Mouse (Mus musculus) CD4-positive, CD25-positive, alpha-beta regulatory T cell, adult 4 months (primary cell): ENCODE data around the gene Rad51c. TPM values are rescaled to one million over a fixed set of nuclear protein-coding genes. Genes with fewer than 3 reads are reported as not detected.
A peak's percentile ranks its signal among the peaks of the same experiment; 100 is the strongest.
"Not testable (repeated sequence)": the region's sequence is repeated elsewhere in the genome, so short reads cannot be mapped to it uniquely, and the experiment has no call there.

Source experiments
- ATAC-seq: one replicate; pipeline ENCODE4 v1.8.0; 2017
- polyA plus RNA-seq, 2 experiments: library from polyadenylated mRNA; unstranded; fragments of 100-300 nt; shearing (Covaris generic); gene quantifications; one replicate each; pipeline ENCODE4 v1.2.1; 2017

Rad51c gene
- 1 to 10 TPM; 1.2 to 1.7 TPM for polyA plus RNA-seq

DNA sequence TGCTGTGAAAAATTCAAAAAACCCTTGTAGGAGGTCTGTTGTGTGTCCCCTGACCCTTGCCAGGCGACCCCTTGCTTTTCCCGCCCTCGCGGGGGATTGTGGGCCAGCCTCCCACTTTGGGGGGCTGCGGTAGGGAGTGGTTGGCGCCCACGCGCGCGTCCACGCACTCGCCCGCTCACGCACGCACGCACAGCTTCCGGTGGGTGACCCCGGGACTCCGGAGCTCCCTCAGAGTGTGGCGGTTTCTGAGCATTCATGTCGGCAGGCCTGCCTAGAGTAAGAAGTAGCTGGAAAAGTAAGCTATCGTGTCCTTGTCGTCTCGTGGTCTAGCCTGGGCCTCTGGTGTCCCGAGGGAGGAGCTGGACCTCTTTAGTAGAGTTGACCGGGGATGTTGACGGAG, at the start of gene Rad51c, which contains the start of gene Tex14:
Rad51c (minus strand) TSS at position 79 of the 400 bp plus-strand sequence.
Tex14 (plus strand) TSS at position 190 of the 400 bp plus-strand sequence.
- no peak for ATAC-seq

DNA sequence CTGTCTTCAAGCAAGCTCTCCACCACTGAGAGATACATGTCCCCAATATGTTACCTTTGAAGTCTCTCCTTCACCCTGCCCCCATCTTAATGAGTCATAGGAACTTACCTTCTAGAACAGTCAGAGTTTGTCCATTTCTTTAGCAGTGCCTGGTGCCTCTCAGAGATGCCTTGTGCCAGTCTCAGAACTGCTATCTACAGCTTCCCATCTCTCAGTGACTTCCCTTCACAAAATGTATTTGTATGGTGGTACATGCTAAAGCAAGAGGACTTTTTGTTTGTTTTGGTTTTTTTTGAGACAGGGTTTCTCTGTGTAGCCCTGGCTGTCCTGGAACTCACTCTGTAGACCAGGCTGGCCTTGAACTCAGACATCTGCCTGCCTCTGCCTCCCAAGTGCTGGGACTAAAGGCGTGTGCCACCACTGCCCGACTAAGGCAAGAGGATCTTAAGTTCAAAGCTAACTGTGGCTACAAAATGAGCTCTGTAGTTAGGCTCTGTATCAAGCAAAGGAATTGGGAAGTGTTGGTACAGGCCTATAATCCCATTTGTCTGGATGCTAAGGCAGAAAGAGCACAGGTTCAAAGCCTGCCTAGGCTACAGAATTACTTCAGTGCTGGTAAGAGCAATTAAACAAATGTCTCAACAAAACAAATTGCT, 49.4 kb upstream of the Rad51c start:
- ATAC-seq = peak; percentile 82

DNA sequence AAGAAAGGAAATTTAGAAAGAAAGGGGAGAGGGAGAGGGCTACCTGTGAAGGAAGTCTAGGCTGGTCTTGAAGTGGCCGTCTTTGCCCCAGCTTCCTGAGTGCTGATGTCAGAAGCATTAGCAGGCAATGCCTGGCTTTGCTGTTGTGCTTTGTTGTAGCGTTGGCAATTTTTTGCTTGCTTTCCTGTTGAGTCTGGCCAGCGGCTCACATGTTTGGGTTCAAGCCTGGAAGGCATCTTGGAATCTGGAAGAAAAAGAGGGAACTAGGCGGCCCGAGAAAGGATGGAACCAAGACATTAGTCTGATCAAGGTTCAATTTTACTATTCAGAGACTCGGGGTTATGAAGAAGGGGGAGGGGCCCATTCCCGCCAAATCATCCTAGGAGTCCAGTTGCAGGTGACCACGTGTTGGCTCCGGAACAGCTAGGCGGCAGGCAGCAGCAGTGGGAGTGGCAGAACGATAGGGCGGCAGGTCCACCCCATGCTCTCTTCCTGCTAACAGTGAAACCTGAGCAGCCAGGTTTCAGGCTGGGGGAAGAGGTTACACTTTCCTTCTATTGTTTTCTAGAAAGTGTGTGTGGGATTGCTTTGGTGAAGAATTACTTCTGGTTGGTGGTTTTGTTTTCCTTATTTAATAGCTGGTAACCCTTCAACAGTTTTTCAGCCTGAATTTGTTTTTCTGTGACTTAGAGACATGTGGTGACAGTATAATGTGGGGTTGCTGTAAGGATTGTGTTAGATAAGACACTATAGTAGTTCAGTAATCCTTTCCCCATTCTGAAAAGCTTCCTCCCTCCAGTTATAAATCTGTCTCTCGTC, 48.7 kb upstream of the Rad51c start:
- ATAC-seq = peak; percentile 32

DNA sequence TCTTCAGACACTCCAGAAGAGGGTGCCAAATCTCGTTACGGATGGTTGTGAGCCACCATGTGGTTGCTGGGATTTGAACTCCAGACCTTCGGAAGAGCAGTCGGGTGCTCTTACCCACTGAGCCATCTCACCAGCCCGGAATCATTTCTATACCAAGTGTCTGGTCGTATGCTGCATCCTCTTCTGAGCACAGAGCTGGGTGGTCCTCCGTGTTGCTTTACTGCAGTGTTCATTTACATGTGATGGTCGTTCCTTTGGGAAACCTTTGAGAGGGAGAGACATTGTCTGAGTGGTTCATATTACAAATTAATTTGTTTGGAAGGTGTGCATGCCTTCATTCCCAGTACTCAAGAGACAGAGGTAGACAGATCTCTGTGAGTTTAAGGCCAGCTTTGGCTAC, 48.0 kb upstream of the Rad51c start:
- ATAC-seq = not testable (repeated sequence)

DNA sequence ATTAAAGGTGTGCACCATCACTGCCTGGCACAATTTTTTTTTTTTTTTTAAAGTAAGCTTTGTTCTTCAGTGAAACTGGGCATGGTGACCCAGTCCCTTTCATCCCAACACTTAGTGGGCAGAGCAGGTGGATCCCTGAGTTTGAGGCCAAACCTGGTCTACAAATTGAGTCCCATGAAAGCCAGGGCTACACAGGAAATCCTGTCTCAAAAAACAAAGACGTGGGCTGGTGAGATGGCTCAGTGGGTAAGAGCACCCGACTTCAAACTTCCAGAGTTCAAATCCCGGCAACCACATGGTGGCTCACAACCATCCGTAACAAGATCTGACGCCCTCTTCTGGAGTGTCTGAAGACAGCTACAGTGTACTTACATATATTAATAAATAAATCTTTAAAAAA, 45.1 kb upstream of the Rad51c start:
- ATAC-seq = not testable (repeated sequence)

DNA sequence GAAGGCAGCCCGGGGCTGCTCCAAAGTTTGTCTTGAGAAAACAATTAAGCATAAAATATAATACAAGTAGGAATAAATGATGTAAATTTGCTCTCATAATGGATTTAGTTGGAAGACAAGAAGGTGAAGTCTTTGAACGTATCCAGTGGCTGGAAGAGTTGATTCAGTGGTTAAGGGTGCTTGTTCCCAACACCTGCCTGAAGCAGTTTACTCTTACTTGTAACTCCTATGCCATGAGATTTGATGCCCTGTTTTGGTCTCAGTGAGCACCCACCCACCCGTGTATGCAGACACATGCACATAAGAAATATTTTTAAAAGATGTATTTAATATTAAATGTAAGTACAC, 44.4 kb upstream of the Rad51c start:
- ATAC-seq = no peak

DNA sequence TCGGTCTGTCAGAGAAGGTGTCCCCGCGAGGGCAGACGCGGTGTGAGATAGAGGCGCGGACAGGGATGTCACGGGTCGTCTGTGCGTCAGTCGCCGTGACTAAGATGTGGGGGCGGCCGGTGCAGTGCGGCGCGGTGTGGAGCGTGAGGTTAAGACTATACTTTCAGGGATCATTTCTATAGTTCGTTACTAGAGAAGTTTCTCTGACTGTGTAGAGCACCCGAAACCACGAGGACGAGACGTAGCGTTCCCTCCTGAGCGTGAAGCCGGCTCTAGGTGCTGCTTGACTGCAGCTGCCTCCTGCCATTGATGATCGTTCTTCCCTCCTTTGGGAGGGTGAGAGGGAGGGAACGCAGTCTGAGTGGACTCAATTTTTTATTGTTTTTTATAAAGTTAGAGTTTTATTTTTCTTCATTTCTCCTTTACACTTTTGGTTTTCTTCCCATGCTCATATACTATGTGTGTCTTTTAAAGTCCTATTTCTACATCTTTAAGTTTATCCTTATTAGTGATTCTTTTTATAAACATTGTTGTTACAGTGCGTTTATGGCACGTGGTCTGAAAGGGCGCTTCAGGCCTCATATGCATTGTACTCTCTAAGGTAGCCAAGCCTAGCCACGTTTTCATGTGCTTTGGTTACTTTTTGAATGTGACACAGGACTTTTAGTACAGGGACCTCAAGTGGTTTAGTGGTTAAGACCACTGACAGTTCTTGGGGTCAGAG, 43.9 kb upstream of the Rad51c start:
- ATAC-seq = peak; percentile 76

DNA sequence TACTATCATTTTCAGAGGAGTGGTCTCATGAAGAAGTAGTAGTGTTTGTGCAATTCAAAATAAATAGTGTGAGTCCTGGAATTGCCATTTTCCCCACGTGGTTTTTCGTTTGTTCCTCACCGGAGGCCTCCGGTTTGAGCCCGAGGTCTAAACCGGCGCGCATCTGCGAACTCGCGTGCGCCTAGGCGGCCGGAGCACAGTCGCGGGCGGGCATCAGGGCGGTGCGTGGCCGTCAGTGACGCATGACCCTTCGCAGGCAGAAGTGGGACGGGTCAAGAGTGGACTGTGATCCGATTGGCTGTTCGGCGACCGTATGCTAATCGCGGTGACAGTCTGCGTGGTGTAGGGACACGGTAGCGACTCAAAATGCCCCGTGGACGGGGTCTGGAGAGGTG, 43.3 kb upstream of the Rad51c start:
- ATAC-seq = peak; percentile 75

DNA sequence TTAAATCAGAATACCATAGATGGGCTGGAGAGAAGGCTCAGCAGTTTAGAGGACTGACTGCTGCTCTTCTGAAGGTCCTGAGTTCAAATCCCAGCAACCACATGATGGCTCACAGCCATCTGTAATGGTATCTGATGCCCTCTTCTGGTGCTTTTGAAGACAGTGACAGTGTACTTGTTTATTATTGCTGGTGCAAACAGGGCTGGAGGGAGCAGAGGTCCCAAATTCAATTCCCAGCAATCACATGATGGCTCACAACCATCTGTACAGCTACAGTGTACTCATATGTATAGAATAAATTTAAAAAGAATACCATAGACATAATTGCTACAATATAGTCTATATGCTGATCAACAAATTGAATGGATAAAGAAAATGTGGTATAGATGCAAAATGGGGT, 42.7 kb upstream of the Rad51c start:
- ATAC-seq = no peak

DNA sequence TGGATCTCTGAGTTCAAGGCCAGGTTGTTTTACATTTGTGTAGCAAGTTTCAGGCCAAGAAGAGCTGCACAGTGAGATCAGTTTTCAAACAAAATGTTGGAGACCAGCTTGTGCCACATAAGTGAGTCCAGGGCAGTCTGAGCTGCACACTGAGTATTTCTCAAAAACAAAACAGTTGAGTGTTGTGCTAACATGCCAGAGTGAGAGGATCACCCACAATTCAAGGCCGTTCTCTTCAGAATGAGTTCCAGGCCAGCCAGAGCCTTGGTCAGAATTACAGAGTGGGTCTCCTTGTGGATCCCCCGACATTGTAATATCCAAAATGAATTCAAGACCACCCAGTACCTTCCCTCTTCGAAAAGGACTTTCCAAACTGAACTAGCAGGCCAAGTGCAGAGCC, 41.4 kb upstream of the Rad51c start:
- ATAC-seq = no peak

DNA sequence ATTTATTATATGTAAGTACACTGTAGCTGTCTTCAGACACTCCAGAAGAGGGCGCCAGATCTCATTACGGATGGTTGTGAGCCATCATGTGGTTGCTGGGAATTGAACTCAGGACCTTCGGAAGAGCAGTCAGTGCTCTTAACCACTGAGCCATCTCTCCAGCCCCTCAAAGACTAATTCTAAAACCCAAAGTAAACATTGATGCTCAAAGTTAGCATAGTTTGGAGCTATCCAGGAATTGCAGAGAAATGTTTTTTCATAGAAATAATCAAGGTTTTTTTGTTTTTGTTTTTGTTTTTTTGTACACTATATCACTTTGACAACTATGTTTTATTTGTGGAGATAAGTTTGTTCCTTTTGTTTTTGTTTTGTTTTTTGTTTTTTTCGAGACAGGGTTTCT, 40.8 kb upstream of the Rad51c start:
- not testable (repeated sequence) for ATAC-seq

DNA sequence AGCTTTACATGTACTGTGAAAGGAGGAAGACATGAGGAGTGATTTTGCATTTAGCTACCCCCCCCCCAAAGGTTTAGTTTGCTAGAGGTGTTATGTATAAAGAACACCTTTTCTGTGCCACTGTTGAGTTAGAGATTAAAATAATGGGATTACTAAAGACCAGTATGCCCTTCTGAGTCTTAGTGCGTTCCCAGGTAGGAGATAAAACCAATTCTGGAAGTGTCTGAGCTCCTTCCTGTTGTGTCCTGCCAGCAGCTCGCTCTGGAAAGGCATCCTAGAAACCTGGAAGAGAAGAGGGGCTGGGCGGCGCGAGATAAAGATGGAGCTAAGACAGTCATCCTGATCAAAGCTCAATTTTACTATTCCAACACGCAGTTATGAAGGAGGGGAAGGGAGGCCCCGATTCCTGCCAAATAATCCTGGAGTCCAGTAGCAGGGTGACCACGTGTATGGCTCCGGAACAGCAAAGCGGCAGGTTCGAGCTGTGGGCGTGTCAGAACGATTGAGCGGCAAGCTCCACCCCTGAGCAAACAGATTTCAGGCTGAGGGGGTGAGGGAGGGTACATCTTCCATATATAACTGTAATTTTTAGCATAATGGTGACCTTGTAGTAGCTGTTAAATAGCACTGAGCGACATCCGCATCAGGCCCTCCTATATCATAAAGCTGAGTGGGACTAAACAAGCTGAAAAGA, 40.1 kb upstream of the Rad51c start:
- no peak for ATAC-seq

DNA sequence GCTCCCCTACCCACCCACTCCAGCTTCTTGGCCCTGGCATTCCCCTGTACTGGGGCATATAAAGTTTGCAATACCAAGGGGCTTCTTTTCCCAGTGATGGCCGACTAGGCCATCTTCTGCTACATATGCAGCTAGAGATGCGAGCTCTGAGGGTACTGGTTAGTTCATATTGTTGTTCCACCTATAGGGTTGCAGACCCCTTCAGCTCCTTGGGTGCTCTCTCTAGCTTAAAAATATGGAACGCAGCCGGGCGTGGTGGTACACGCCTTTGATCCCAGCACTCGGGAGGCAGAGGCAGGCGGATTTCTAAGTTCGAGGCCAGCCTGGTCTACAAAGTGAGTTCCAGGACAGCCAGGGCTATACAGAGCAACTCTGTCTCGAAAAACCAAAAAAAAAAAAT, 39.3 kb upstream of the Rad51c start:
- not testable (repeated sequence) for ATAC-seq

DNA sequence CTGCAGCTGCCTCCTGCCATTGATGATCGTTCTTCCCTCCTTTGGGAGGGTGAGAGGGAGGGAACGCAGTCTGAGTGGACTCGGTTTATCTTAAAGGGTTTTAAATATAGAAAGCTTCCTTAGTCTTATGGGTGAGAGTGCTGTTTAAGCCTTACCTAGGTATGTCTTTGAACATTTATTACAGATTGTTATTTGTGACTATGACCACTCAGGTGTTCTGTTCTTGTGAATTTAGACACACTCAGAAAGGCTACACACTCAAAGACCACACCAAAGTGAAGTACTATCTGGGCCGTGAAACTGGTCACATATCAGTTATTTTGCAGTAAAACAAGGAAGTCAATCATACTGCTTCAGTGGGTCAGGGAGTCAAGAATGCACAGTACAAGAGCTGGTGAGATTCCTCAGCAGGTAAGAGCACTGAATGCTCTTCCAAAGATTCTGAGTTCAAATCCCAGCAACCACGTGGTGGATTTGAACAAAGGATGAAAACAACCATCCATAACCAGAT, 38.7 kb upstream of the Rad51c start:
- no peak for ATAC-seq

DNA sequence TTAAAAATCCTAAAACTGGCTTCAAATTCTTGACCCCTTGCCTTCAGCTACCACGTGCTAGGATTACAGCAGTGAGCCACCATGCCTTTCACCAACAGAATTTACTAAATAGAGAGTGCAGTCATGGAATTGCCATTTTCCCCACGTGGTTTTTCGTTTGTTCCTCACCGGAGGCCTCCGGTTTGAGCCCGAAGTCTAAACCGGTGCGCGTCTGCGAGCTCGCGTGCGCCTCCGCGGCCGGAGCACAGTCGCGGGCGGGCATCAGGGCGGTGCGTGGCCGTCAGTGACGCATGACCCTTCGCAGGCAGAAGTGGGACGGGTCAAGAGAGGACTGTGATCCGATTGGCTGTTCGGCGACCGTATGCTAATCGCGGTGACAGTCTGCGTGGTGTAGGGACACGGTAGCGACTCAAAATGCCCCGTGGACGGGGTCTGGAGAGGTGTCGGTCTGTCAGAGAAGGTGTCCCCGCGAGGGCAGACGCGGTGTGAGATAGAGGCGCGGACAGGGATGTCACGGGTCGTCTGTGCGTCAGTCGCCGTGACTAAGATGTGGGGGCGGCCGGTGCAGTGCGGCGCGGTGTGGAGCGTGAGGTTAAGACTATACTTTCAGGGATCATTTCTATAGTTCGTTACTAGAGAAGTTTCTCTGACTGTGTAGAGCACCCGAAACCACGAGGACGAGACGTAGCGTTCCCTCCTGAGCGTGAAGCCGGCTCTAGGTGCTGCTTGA, 38.1 kb upstream of the Rad51c start:
- ATAC-seq = peak; percentile 88

DNA sequence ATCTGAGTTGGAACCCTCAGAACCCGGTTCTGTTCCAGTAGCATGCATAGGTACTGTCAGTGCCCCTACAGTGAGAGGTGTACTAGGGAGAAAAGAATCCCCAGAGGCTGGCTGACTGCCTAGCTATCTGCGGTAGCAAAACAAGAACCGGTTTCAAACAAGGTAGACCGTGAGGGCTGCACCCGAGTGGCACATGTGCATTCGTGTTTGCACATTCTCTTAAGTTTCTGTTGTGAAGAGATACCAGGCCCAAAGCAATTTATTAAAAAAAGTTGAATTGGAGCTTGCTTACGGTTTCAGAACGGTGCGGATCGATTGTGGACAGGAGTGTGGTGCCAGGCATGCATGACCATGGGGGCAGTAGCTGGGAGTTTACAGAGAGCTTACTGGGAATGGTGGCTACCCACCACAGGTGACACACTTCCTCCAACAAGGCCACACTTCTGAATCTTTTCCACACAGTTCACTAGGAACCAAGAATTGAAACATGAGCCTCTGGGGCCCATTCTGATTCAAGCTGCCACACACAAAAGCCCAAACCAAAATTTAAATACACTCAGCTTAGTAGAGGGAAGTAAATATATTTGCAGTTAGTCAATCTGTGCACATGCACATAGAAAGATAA, 35.2 kb upstream of the Rad51c start:
- ATAC-seq = no peak

DNA sequence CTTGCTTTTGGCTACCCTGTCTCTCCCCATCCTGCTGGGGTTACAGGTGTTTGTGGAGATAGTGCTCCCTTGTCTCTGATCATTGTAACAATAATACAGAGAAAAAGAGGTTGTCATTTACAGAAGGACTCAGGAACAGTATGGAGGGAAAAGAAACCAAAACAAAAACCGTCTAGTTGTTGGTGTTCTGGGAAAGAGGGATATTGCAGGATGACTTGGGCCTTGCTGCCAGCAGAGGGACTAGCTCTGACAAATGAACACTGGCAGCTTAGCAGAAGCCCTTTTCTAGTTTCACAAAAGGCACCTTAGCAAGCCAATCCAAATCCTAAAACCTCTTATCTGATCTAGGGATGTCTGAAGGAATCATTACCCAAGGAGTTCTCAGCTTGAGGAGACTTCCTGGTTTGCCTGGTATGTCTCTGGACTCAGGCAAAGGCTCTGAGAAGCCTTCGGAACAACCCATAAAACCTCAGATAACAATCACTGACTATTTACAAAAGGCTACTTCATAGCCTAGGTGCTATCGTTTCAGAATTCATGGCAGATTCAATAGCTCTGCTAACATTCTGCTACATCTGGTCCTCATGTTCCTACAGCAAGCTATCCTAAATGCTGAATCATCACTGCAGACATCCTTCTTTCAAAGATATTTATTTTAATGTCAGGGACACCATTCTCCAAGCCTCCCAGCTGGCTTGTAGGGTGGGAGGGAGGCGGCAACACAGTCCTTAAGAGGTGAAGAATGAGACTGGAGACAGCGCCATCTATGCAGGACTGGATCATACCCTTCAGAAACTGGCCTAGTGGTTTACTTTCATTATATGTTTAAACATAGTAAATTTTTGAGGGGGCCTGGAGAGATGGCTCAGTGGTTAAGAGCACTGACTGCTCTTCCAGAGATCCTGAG, 31.8 kb upstream of the Rad51c start:
- ATAC-seq = no peak

DNA sequence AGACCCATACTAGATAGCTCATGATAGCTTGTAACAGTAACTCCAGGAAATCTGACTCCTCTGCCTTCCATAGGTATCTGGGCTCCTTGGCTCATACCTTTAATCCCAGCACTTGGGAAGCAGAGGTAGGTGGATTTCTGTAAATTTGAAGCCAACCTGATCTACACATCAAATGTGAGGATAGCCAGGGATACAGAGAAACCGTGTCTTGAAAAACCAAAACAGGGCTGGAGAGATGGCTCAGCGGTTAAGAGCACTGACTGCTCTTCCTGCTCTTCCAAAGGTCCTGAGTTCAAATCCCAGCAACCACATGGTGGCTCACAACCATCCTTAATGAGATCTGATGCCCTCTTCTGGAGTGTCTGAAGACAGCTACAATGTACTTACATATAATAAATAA, 30.4 kb upstream of the Rad51c start:
- not testable (repeated sequence) for ATAC-seq

DNA sequence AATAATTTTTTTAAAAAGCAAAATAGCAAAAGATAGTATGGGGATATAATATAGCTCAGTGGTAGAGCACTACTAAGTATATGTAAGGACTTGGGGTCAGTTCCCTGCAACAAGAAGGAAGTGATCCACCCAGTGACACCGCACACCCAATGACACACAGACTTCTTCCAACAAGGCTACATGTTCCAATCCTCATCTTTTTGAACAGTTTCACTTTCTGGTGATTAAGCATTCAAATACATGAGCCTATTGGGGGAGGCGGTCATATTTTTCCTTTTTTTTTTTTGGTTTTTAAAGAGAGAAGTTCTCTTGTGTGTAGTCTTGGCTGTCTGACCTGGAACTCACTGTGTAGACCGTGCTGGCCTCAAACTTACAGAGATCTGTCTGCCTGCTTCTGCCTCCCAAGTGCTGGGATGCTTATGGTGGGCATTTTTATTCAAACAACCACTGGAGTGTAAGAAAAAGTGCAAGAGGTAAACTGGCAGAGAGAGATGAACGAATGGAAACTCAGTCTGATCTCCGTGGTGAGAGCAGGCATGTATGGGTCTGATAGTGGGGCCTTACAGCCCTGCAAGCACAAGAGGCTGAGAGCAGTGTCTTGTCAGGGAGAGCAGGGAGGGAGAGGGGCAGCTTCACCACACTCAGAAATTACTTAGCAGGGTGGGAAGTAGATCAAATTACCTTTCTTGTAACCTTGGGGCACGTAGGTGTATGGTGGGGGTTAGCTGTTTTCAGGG, 28.3 kb upstream of the Rad51c start:
- no peak for ATAC-seq

DNA sequence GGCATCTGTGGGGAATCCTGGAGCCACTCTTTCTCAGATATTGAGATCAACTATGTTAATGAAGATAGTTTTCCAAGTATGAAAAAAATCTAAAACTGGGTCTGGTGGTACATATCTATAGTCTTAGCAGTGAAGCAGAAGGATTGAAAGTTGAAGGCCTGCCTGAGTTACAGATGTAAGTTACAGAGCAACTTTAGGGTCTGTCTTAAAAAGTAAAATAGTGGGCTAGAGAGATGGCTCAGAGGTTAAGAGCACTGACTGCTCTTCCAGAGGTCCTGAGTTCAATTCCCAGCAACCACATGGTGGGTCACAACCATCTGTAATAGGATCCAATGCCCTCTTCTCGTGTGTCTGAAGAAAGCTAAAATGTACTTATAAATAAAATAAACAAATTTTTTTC, 27.7 kb upstream of the Rad51c start:
- no peak for ATAC-seq
